Comparison of ENCODE assay signal across 9 mouse cellular contexts in the genomic region with DNA sequence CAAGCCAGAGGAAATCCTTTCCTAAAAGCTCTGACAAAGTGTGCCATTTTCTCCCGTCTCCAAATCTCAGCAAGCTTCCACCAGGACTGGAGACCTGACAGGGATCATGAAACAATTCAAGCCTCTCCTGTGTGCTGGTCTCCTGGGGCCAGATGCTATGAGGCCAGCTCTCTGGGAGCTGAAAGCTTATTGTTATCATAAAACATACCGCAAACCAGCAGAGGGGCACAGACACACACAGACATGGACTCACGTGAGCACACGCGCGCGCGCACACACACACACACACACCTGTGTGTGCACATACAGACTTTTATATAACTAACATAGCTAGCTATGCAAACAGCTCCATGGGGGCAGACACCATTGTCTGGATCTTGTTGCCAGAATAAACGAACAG. TPM values are rescaled to one million over a fixed set of nuclear protein-coding genes. Genes with fewer than 3 reads are reported as not detected.
DNase-seq lines count a peak whose midpoint lies in the region; ATAC-seq and TF ChIP-seq lines count a peak whose summit lies in the region.
"Had no signal": no experiment of that assay in that cellular context is flagged by ENCODE, and none has a peak within 500 bp of the region (broad histone marks: within the 10 kb centered on the region; RNA-seq: fewer than 3 reads in every experiment).

No protein-coding gene starts in this region.

- no peak for TF ChIP-seq CTCF in cerebellum, adult 2 months (IDR thresholded peaks at IDR 0.05; ENCODE audit: borderline replicate concordance, insufficient read depth, low read depth, low read length)

- H3K36me3 ChIP-seq in lung, embryonic 15.5 days = no peaks in the 10 kb centered on the region
- H3K36me3 ChIP-seq in liver, embryonic 13.5 days = 0 out of 2 replicates have a peak, but pooled peaks cover 6% of the 10 kb centered on the region
- no peaks in the 10 kb centered on the region for H3K36me3 ChIP-seq in stomach, embryonic 15.5 days

- H3K9ac ChIP-seq in lung, embryonic 15.5 days = no peak overlapping the region
- H3K9ac ChIP-seq in liver, embryonic 13.5 days = 0 out of 2 replicates have a peak overlapping the region, but pooled peaks have one; percentile 97
- no peak overlapping the region for H3K9ac ChIP-seq in stomach, embryonic 15.5 days

- ATAC-seq in lung, embryonic 15.5 days (ENCODE audit: borderline replicate concordance, extremely low read depth, low FRiP score, low TSS enrichment) = no peak
- ATAC-seq in liver, embryonic 13.5 days (ENCODE audit: low read depth) = no peak
- ATAC-seq in stomach, embryonic 15.5 days (ENCODE audit: insufficient read depth, low FRiP score, low read depth) = no peak

- peak overlapping the region; percentile 26 for H3K4me3 ChIP-seq in cerebellum, adult 2 months (replicated peaks; ENCODE audit: insufficient read depth, low read depth, low read length)
- 0 out of 2 replicates have a peak overlapping the region, but pooled peaks have one; percentile 89 for H3K4me3 ChIP-seq in lung, embryonic 15.5 days
- peak overlapping the region; percentile 92 for H3K4me3 ChIP-seq in liver, embryonic 13.5 days (replicated peaks)
- no peak overlapping the region for H3K4me3 ChIP-seq in stomach, embryonic 15.5 days (replicated peaks)

- H3K4me1 ChIP-seq in cerebellum, adult 2 months (ENCODE audit: control insufficient read depth, insufficient read depth, low read length) = 0 out of 2 replicates have a peak, but pooled peaks cover 3% of the 10 kb centered on the region
- H3K4me1 ChIP-seq in lung, embryonic 15.5 days = peaks cover 18% of the 10 kb centered on the region
- peaks cover 61% of the 10 kb centered on the region for H3K4me1 ChIP-seq in liver, embryonic 13.5 days (replicated peaks)
- H3K4me1 ChIP-seq in stomach, embryonic 15.5 days = peaks cover 4% of the 10 kb centered on the region; the same call in 1 of the 2 replicates

- no peak overlapping the region for H3K27ac ChIP-seq in cerebellum, adult 2 months (ENCODE audit: insufficient read depth, low read length)
- H3K27ac ChIP-seq in lung, embryonic 15.5 days = no peak overlapping the region
- H3K27ac ChIP-seq in liver, embryonic 13.5 days = no peak overlapping the region
- no peak overlapping the region for H3K27ac ChIP-seq in stomach, embryonic 15.5 days

- H3K9me3 ChIP-seq in lung, embryonic 15.5 days = no peaks in the 10 kb centered on the region
- 0 out of 2 replicates have a peak, but pooled peaks cover under 1% of the 10 kb centered on the region for H3K9me3 ChIP-seq in liver, embryonic 13.5 days (replicated peaks)
- H3K9me3 ChIP-seq in stomach, embryonic 15.5 days = no peaks in the 10 kb centered on the region

- peak overlapping the region; percentile 87 for H3K4me2 ChIP-seq in lung, embryonic 15.5 days
- peak overlapping the region; percentile 100 for H3K4me2 ChIP-seq in liver, embryonic 13.5 days
- H3K4me2 ChIP-seq in stomach, embryonic 15.5 days = peak overlapping the region; percentile 85

- H3K27me3 ChIP-seq in cerebellum, adult 2 months (ENCODE audit: control insufficient read depth, insufficient read depth, low read length) = no peaks in the 10 kb centered on the region
- H3K27me3 ChIP-seq in lung, embryonic 15.5 days = no peaks in the 10 kb centered on the region
- H3K27me3 ChIP-seq in liver, embryonic 13.5 days = no peaks in the 10 kb centered on the region
- H3K27me3 ChIP-seq in stomach, embryonic 15.5 days (replicated peaks) = no peaks in the 10 kb centered on the region

- WGBS in cerebellum, adult 2 months = 60% methylated on average over 9 of the region's 9 CpGs
- 70% methylated on average over 9 of the region's 9 CpGs for WGBS in lung, embryonic 15.5 days
- WGBS in liver, embryonic 13.5 days (ENCODE audit: insufficient replicate concordance) = 79% methylated on average over 9 of the region's 9 CpGs
- WGBS in stomach, embryonic 15.5 days = 68% methylated on average over 9 of the region's 9 CpGs

- TF ChIP-seq POLR2A in cerebellum, adult 2 months (IDR thresholded peaks at IDR 0.05; ENCODE audit: borderline replicate concordance, insufficient read depth, low read length) = no peak

- DNase-seq in cerebellum, adult 2 months = no peak
- DNase-seq in cerebellum, adult 11-12 months = no peak
- no peak for DNase-seq in lung, postnatal 4 days
- DNase-seq in liver, embryonic 13.5 days = no peak
- no peak for DNase-seq in yolk sac, embryonic 10.5 days (ENCODE audit: low spot score)
- DNase-seq in cerebellum, adult 9-11 months = no peak
- DNase-seq: adrenal gland, postnatal 36 days had no signal

RNA-seq across cellular contexts. Expression of gene Fbxo10, which starts 1.5 kb away (rescaled TPM):
- polyA plus RNA-seq in cerebellum, adult 2 months (2012; rRNA removed) = 18.6 and 19.2 TPM in 2 replicates
- 12.5 and 13.9 TPM in 2 replicates for polyA plus RNA-seq in lung, embryonic 15.5 days (2015; fragmentation: Nextera tagmentation; extraction: Ambion mirVana)
- 3.9 and 4.5 TPM in 2 replicates for polyA plus RNA-seq in liver, embryonic 13.5 days (2015; fragmentation: Nextera tagmentation; extraction: Ambion mirVana)
- polyA plus RNA-seq in stomach, embryonic 15.5 days (2015; fragmentation: Nextera tagmentation; extraction: Ambion mirVana) = 10.9 and 12.5 TPM in 2 replicates

RNA-seq across cellular contexts. Expression of gene Tomm5, which starts 25.0 kb away (rescaled TPM):
- 140 and 155 TPM in 2 replicates for polyA plus RNA-seq in cerebellum, adult 2 months (2012; rRNA removed)
- polyA plus RNA-seq in lung, embryonic 15.5 days (2015; fragmentation: Nextera tagmentation; extraction: Ambion mirVana) = 183 and 189 TPM in 2 replicates
- 259 and 263 TPM in 2 replicates for polyA plus RNA-seq in liver, embryonic 13.5 days (2015; fragmentation: Nextera tagmentation; extraction: Ambion mirVana)
- polyA plus RNA-seq in stomach, embryonic 15.5 days (2015; fragmentation: Nextera tagmentation; extraction: Ambion mirVana) = 279 and 306 TPM in 2 replicates
